Mouse (Mus musculus): Measurements from ENCODE around the gene Tlr11.

- TF ChIP-seq POLR2A (IDR thresholded peaks at IDR 0.05; ENCODE audit: borderline replicate concordance, extremely low read depth, low read depth, low read length) (no peak), CTCF (IDR thresholded peaks at IDR 0.05; ENCODE audit: insufficient read depth, low read length) (no peak)
Observed at GRCm38 (mm10) chr14:50348796-50349195, 8.9 kb upstream of the Tlr11 start, which contains the start of gene Olfr735.

Measured in lung, adult 2 months (tissue).